Mouse (Mus musculus) T-cell, adult 2 months (primary cell): Measurements from ENCODE around the gene Tcf12.

Source experiments
- DNase-seq: peaks from one replicate; pipeline ENCODE4 v3.0.0; 2022; ENCODE audit warnings: low spot score

Tcf12 gene

GRCm38 (mm10) chr9:71798176-71798575, 313.5 kb downstream of the Tcf12 start:
- DNase-seq: no peak
